Mouse (Mus musculus): ENCODE results near the gene Hsd17b13.
"Not testable (repeated sequence)": the region's sequence is repeated elsewhere in the genome, so short reads cannot be mapped to it uniquely, and the experiment has no call there.

The Hsd17b13 gene

DNA sequence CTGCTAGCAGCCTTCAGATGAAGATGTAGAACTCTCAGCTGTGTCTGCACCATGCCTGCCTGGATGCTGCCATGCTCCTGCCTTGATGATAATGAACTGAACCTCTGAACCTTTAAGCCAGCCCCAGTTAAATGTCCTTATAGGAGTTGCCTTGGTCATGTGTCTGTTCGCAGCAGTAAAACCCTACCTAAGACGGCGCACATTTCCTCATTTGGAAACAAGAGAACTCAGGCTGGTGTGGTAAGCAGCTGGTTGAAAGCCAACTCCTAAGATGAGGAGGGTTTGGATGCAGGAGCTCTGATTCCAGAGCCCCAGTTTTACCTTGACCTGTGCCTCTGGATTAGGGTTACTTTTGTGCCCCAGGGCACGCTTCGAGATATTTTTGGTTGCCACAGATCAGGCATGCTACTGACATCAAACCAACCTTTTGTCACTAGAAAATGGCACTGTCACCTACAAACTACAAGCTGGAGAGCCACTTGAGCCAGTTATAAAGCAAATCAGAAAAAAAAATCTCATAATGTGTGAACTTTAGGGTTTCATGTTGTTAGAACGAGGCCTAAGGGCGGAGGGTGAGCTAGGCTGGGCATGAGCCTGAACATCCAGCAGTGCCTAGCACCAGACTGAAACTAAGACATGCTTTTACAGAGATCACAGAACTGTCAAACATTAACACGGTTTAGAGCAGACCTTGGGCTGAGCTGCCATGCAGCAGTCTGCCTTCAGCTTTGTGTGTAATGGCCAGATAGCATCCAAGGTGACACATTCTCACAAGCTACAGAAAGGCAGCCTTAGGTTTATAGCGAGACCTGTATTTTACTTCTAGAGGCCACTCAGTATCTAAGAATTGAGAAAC, 3.7 kb upstream of the Hsd17b13 start:
- DNase-seq (ENCODE audit: low read depth in 2 of 2, low spot score in 2 of 2), result no peak

DNA sequence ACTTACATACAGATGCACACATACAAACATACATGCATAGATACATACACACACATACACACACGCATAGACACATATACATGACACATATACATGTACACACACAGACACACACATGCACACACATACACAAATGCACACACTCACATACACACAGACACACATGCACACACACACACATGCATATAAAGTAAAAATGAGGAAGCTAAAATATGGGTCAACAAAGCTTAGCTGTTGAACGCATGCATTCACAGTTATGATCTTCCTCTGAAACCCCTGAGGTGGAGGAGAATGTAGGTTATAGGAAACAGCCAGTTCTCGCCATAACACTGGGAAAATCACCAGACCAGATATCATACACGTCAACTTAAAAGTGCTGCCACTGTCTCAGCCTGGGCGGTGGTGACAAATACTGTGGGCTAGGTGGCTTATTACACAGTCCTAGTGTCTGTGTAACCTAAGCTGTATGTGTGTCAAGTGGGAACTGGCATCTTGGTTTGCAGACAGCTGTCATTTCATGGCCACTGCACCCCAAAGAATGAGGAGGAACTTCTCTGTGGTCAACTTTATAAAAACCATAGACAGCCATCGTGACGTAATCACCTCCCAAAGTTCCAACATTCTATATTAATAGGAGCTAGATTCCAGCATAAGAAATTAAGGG, 829 bp upstream of the Hsd17b13 start:
- DNase-seq (ENCODE audit: low read depth in 2 of 2, low spot score in 2 of 2), result no peak

DNA sequence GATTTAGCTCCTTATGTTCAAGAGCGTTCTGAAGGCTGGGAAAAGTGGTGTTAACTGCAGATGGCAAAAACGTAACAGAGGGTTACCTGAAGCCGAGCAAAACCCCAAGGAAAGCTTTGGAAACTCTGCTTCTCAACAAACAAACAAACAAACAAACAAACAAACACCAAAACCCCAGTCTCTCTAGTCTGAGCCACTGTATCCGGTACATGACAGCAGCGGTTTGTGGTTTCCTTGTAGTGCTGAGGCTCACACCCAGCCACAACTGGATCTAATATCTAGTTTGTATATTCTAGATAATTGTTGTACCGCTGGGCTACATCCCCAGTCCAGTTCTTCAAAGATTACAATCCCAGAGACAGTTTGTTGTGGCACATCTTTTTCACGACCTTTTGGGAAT, 1.5 kb downstream of the Hsd17b13 start:
- DNase-seq (ENCODE audit: low read depth in 2 of 2, low spot score in 2 of 2), result no peak

DNA sequence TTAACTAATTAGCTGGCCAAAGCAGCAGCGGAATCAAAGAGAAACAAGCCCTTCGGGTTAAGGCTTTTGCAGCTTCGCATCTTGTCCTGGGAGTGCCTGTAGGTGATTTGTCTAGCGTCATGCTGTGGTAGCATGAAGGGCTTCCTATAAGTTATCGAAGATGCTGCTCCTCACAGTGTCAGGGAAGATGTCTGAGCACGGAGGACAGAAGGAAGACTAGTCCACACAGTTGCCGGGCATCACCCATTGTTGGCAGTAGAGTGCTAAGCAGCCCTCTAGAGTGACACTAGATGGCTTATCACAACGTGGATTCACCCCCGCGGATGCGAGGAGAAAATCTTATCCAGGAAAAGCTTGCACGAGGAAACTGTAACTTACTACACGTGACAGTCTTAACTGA, 4.4 kb downstream of the Hsd17b13 start:
- DNase-seq (ENCODE audit: low read depth in 2 of 2, low spot score in 2 of 2), result no peak

DNA sequence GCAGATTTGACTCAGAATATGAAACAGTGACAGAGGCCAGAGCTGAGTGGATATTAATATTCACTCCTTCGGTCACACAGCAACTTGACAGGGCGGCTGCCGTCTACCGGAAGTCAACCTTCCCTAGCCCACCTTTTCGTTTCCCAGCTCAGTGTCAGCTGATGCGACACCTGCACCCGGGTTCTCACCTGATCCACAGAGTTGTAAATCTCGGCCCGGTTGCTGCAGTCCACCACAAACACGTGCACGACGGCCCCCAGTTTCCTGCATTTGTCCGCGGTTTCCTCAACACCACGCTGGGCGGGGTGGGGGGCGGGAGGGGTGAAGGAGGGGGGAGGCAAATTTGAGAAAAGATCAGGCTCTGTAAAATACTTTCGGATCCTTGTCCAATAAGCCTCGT, 4.8 kb downstream of the Hsd17b13 start:
- DNase-seq (ENCODE audit: low read depth in 2 of 2, low spot score in 2 of 2), result no peak

DNA sequence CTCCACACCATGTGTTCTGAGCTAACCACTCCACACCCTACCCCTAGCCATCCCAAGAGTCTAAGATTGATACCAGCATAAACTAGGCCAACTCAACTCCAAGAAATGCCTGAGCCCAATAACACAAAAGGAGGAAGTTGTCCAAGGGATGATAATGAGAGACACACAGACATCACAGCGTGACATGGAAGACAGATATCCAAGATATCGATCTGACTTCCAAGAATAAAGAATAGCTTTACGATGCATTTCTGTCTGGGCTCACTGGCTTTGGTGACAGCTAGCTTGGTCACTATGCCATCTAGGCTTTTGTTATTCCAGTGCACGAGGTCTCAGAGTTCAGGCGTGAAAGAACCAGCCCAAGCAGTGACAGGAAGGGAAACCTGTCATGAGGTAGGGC, 6.2 kb downstream of the Hsd17b13 start:
- no peak for DNase-seq (ENCODE audit: low read depth in 2 of 2, low spot score in 2 of 2)

DNA sequence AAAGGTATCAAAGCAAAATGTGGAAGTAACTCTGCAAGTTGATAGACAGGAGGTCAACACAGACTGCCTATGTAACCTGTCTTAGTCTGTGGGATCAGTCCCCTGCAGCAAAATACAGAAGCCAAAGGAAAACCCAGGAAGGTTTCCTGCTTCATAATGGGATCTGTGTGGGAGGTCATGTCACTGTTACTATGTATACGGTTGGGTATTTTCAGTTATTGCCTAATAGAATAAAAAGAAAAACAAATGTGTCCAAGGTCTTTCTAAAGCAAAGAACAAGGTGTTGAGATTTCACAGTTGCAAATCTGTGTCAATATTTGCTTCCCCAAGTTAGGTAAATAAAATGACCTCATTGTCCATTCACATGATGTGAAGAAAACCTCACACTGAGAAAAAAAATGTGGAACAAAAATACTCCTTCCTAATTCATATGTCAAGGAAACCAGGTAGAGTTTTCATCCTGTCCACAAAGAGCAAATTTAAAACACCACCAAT, 14.2 kb downstream of the Hsd17b13 start:
- no peak for DNase-seq (ENCODE audit: low read depth in 2 of 2, low spot score in 2 of 2)

DNA sequence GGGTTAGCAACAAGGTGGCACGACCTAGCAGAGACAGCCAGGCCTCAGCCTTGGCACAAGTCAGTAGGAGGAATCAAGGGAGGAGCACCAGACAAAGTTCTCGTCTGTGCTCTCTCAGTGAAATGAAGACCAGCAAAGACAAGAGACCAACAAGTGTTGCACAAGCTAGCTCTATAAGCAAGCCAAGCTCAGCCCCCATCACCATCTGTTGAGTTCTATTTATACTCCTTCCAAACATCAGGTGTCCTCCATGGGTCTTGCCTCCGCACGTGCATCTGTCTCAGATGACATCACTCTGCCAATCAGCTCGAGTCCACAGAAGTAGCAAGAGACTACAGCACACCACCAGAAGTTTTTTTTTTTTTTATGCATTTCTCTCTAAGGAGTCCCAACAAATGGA, 22.6 kb downstream of the Hsd17b13 start:
- DNase-seq (ENCODE audit: low read depth in 2 of 2, low spot score in 2 of 2), result no peak

DNA sequence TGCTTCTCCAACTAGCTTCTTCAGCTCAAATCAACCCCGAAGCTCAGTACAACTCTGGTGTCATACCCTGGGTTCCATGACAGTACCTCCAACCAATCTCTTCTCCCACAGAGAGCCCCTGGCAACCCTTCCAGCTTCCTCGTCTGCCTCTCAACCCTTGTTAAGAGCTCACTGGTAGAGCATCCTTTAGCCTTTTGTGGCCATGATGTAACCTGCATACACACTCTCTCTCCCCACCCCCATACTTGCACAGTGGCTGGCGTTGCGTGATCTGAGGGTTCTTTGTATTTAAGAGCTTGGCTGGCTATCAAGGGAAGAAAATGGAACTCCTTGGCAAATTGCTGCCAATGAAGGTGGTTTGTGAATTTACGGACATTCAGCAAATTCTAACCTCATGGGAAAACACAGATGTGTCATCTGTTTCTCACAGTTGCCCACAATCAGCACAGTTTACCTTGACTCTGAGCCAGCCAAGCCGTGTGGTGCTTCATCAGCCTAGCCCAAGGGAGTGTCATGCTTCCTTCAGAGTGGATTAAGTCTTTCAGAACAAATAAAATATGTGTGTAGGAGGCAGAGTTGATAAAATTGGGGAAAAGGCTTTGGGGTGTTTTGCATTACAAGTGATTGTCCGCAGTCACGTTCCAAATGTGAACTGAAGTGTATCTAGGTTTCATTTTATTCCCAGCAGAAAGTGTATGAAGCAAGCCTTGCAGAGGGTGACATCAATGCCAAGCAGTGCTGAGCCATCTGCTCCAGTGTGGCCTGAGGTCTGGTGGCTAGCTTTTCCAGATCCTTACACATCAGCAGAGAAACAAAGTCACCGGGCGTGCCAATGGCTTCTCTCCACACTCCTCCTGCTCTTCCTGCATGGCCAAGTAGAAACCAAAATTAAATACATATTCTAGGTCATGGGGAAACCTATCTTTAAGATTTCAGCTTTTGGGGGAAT, 23.8 kb downstream of the Hsd17b13 start:
- DNase-seq (ENCODE audit: low read depth in 2 of 2, low spot score in 2 of 2), result no peak

DNA sequence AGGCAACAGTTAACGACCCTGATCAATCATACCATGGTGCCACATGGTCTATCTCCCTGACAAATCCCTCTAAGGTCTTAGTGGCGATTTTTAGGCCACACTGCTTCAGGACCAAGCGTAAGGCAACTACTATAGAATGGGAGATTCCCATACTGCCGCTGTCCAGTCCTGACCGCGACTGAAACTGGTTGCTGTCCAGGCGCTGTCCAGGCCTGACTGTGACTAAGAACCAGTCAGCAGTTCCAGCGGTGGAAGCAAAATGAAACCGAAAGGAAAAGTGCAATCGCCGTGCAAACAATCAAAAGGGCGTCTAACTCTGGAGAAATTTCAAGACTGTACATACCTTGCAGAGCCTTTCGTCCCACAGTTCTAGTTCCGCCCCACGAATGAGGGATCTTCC, 27.1 kb downstream of the Hsd17b13 start:
- not testable (repeated sequence) for DNase-seq (ENCODE audit: low read depth in 2 of 2, low spot score in 2 of 2)

DNA sequence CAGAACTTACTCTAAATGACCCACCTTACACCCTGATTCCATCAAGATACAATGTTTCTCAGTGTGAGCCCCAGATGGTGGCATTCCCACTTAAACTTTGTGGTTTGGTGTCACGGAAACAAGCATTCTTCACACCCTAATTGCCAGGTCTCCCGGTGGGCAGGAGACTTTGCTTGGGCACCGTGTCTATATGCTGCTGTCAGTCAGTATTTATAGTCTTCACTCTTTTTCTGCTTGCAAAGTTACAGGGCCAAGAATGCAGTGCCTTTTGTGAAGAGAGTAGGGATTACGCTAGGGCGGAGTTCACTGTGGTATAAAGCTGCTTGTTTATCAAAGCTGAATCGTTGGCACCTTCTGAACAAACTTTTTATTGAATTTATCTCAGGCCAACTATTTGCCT, 34.0 kb downstream of the Hsd17b13 start:
- no peak for DNase-seq (ENCODE audit: low read depth in 2 of 2, low spot score in 2 of 2)

DNA sequence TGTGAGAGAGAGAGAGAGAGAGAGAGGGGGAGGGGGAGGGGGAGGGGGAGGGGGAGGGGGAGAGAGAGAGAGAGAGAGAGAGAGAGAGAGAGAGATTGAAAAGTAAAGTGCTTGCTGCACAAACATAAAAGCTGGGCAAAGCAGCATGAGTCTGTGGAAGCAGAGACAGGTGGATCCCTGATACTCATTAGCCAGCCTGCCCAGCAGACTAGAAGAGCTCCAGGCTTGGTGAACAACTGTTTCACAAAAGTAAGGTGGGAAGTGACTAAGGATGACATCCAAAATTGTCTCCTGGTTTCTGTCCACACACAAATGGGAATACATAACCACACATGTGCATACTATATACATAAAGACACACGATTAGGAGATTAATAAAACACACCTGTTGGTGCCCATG, 37.4 kb downstream of the Hsd17b13 start:
- DNase-seq (ENCODE audit: low read depth in 2 of 2, low spot score in 2 of 2), result no peak

DNA sequence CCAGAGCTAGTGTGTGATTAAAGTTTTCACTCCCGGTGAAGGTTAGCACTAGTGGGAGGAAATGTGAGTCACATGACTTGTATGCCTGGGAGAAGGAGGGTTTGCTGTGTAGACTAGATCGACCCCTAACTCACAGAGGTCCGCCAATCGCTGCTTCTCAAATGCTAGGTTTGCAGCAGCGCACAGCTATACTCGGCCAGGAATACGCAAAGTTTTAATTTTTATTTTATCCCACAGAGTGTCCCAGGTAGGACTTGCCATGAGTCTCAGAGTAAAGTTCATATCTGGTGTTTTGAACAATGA, 37.9 kb downstream of the Hsd17b13 start:
- DNase-seq (ENCODE audit: low read depth in 2 of 2, low spot score in 2 of 2), result no peak

DNA sequence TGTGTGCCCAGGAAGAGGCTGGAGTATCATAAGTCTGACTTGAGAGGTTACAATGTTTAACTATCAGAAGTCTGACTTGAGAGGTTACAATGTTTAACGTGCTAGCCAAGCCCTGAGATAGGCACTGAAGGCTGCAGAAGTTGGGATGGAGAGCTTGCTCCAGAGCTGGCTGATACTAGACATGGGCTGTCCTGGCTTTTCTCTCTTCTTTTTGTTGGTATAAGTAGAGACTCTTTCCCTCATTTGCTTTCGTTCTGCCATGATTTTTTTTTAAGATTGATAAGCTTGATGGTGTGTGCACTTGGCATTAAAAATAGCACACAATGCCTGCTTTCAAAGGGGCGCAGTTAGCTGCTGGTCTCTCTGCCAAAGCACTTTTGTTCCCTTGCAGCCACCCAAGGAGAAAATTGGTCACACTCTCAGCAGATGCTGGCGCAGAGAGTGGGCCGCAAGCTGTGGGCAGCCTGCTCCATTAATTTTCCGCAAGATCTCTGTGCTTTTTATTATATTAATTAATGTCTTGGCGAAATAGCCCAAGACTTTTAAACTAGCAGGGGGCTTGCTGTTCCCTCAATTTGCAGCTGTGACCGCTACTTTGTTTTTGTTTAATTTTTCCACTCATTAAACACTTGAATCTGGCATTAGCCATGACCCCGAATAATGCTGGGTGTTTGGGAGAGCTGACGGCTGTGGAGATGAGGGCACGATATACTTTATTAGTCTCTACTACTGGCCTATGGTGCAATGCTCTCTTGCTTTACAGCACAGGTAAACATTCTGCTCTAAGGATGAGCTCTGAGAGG, 38.5 kb downstream of the Hsd17b13 start:
- DNase-seq (ENCODE audit: low read depth in 2 of 2, low spot score in 2 of 2), result no peak

DNA sequence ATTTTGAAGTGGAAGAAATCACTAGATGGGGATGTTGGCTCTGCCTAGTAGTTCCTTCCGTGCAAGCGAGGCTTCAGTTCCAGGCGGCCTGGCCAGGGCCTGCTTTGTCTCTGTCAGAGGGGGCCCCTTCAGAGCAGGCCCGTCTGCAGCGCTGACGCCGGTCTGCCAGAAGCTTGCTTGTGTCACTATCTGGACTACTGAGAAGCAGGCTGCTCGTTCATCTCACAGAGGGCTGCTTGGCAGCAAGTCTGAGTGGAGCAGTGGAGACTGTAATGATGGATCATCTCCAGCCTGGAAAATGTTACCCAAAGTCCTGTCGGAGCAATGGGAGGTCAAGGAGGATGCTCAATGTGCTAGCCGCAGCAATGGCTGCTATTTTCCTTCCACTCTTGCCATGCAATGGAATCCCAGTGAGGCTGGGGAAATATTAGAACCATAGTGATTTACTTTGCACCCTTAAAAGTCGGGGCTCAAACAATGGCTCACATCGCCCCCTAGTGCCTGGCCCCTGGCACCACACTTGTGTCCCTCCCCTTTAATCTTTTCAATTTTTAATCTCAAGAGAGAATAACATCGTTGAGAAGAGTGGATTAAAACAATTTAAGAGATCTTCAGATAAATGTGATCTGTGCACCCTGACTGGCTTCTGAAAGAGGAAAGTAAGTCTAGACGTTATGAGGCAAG, 40.2 kb downstream of the Hsd17b13 start:
- peak in 1 of 2 experiments; percentile 23 for DNase-seq (ENCODE audit: low read depth in 2 of 2, low spot score in 2 of 2)

DNA sequence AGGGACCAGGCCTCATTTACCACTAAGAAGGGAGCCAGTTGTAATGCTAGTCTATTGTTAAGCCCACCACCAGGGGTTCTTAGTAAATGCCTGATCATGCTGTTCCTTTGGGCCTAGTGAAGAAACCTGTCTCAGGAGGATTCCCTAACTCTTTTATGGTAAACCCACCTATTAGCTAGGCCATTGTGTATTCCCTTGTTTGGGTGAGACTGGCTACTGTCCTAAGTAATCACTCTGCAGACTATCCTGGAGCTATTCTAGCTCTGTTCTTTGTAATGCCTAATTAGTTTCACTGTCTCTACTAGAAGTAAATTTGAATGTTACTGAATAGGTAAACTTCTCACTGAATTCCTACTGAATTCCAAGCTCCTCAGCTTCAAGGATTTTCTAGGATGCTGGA, 45.3 kb downstream of the Hsd17b13 start:
- DNase-seq (ENCODE audit: low read depth in 2 of 2, low spot score in 2 of 2), result not testable (repeated sequence)

DNA sequence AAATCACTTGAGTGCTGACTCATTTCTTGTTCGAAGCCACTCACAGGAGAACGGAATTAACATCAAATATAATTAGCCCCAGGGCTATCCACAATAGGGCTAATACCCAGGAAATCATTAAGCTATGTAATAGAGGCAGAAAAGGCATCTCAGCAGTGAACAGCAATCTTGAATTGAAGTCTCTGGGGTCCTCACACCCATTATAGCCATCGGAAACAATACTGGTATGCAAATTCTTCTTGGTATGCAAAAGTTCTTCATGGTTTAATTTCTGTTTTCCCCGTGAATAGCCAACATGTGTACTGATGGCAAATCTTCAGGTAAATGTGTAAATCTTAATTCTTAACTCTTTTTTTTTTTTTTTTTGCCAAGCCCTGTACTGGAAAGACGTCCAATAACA, 46.7 kb downstream of the Hsd17b13 start:
- no peak for DNase-seq (ENCODE audit: low read depth in 2 of 2, low spot score in 2 of 2)

DNA sequence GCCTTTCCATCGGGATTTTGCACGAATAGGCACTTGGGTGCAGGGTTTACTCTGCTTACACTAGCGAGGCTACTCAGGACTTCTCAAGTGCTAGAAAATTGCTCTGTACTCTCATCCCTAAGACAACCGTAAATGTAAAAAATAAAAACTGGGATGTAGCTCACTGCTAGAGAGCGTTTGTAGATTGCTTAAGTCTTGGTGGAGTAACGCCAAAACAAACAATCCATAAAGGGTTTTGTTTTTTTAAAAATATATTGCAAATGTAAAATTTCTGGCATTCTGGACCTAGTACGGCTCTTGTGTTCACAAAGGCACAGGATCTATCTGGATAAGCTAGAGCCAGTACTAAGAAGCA, 49.0 kb downstream of the Hsd17b13 start:
- no peak for DNase-seq (ENCODE audit: low read depth in 2 of 2, low spot score in 2 of 2)

DNA sequence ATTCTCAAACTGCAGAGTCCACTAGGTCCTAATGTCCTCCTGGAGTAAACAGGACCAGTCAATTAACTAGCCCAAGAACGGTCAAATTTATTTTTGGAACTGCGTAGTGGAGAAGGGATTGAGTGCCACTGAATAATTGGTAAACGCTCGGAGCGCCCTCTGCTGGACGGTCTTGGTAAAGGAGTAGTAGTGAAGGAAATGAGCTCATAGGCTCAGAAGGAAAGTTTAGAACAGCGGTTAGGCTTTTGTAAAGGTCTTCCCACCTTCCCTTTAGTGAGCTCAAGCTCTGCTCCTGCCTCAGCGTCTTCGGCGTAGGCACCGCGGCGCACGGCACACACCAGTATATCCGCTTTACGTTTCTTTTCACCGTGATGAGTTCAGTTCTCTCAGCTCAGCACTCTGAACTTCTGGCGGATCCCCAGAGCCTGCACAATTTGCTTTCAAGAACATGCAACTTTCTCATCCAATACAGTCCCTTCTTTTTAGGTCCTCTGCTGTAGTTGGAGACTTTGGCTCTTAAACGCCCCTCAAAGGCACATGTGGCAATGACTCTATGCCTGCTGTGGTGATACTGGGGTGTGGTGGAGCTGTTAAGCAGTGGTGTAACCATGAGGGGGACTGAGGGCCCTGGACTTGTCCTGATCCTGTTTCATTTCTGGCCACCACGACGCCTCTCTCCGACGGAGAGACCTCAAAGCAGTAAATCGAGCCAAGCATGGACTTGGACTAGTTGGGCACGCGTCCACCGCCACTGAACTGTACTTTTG, 49.6 kb downstream of the Hsd17b13 start:
- peak; percentile 87 to 88 for DNase-seq (ENCODE audit: low read depth in 2 of 2, low spot score in 2 of 2)

DNA sequence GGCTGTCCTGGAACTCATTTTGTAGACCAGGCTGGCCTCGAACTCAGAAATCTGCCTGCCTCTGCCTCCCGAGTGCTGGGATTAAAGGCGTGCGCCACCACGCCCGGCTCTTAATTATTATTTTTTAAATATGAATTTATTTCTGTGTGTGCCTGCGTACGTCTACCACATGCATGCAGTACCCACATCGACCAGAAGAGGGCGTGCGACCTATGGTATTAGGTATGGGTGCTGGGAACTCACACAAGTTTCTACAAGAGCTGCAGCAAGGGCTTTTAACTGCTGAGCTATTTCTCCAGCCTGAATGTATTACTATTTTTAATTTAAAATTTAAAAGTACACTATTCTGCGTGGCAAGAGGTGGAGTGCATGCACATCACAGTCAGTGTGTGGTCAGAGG, 50.8 kb downstream of the Hsd17b13 start:
- peak in 1 of 2 experiments; percentile 20 for DNase-seq (ENCODE audit: low read depth in 2 of 2, low spot score in 2 of 2)

Data from CD8-positive naive resting alpha-beta T cell, adult 2 months (primary cell).